Mouse (Mus musculus) G1E (cell line): ENCODE data around the gene Trim10.

ENCODE experiments used
- CTCF ChIP-seq: IDR thresholded peaks from 2 replicates; pipeline ENCODE4 v1.5.1; 2012; ENCODE audit warnings: low read depth, low read length, inconsistent platforms, mixed read lengths
- GATA1 ChIP-seq: IDR thresholded peaks from 2 replicates; pipeline ENCODE4 v1.6.1; 2012; ENCODE audit warnings: borderline replicate concordance, low read length, inconsistent platforms, mixed read lengths

DNA sequence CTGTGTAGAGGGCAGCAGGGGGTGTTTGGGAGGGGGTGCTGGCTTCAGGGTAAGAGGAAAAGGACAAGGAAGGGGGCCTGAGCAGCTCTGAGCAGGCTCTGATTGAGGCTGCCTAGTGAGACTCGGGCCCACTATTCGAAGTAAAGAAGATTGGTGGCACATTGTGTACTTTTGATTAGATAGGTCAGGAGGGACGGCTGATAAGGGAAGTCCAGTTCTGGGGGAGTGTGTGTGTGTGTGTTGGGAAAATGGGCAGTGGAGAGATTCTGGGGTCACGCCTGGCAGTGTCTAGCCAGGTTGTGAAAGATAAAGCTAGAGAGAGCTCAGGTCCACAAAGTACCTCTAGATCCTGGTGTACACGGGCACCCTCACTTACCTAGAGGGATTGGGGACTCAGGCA is 17.7 kb upstream of the Trim10 start:
- TF ChIP-seq CTCF = no peak
- no peak for TF ChIP-seq GATA1
